Mouse (Mus musculus): ENCODE data around the gene Pdhx.

- TF ChIP-seq CTCF (IDR thresholded peaks at IDR 0.05) (no peak), EP300 (IDR thresholded peaks at IDR 0.05) (no peak; the same call in 1 of the 2 replicates)
Observed at GRCm38 (mm10) chr2:102986964-102987707, 86.2 kb downstream of the Pdhx start.

All from lung, postnatal 0 days (tissue).